Mouse (Mus musculus): Measurements from ENCODE around the gene Tbl1x.

Tbl1x gene

GRCm38 (mm10) chrX:77608947-77609703 is 98.3 kb downstream of the Tbl1x start:
- peak; percentile 2 for DNase-seq (ENCODE audit: low read depth, low spot score)

DNA sequence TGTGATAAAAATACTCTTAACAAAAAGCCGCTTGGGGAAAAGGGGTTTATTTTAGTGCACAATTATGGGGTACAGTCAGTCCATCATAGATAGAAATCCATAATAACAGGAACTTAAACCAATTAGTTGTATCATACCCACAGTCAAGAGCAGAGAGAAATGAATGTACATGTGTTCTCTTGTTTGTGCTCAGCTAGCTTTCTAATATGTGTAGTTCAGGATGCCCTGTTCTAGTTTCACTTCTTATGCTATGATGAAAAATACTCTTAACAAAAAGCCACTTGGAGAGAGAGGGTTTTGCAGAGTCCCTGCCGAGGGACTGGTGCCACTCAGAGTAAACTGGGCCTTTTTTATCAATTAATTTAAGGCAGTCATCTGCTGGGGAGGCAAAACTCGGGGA is 101.1 kb downstream of the Tbl1x start:
- DNase-seq (ENCODE audit: low read depth, low spot score): no peak

GRCm38 (mm10) chrX:77613041-77613440 is 102.2 kb downstream of the Tbl1x start:
- no peak for DNase-seq (ENCODE audit: low read depth, low spot score)

DNA sequence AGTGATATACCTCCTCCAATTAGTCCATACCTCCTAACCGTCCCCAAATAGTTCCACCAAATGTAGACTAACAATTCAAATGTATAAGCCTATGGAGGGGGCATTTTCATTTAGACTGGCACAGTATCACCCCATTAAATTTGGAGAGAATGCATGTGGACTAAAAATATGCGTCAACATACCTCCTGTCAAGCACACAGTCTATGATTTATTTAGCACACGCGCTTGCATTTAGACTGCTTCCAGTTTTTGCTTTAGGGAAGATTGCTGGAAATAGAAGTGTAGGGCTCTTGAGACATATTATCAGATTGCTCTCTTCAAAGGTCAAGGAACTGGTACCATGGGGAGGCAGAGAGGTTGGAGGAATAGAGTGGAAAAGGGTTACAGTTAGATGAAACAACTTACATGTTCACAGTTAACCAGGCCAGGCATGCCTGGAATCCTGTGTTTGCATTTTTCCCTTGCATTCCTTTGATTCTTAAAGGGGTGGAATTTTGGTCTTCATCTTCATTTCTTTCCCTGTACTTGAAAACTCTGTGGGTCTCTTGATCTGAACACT is 105.0 kb downstream of the Tbl1x start:
- peak; percentile 10 for DNase-seq (ENCODE audit: low read depth, low spot score)

GRCm38 (mm10) chrX:77617368-77618144 is 106.7 kb downstream of the Tbl1x start:
- no peak for DNase-seq (ENCODE audit: low read depth, low spot score)

GRCm38 (mm10) chrX:77630439-77630838 is 119.6 kb downstream of the Tbl1x start:
- DNase-seq (ENCODE audit: low read depth, low spot score): no peak

GRCm38 (mm10) chrX:77636499-77636898 is 125.7 kb downstream of the Tbl1x start:
- DNase-seq (ENCODE audit: low read depth, low spot score): peak; percentile 14

DNA sequence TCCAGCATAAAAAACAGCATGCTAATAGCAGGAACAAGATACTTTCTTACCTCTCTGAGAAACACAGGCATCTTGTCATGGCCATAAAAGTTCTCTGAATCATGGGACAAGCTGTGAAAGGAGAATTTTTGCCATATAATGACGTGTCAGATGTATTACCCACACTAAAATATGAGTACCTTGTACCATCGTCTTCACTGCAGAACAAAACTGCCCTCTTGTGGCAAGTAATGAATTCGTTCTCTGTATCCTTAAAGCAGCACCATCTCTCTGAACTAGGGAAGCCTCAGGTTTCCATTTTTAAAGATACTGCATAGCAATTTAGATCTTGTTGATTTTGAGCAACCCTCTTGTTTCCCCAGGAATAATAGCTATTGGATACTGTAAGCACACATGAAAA is 127.3 kb downstream of the Tbl1x start:
- DNase-seq (ENCODE audit: low read depth, low spot score): peak; percentile 34

DNA sequence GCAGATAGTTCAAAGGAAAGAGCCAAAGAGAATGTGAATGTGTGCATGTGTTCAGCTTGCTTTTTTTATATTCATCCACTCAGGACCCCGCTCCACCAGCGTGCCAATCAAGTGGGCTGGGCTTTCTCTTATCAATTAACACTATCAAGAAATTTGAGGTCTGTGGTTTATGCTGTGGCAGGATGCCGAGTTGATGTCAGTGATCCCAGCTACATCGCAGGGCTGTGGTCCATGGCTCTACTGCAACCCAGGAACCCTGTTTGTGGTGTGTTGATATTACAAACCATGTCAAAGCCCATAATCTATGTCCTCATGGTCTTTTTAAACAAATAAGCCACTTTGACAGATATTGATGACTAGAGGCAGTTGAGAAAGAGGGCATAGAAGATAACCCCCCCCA is 129.5 kb downstream of the Tbl1x start:
- DNase-seq (ENCODE audit: low read depth, low spot score): no peak

DNA sequence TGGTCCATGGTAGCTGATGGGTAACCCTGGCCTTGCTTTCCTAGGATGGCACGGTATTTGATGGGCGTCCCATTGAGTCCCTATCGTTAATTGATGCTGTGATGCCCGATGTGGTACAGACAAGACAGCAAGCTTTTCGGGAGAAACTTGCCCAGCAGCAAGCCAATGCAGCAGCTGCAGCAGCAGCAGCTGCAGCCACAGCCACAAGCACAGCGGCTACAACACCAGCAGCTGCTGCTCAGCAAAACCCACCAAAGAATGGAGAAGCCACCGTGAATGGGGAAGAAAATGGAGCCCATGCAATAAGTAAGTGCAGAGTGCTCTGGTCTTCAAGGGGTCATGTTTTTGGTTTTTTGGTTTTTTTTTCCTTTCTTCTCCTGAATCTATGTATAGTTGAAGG is 135.4 kb downstream of the Tbl1x start:
- DNase-seq (ENCODE audit: low read depth, low spot score): no peak

- DNase-seq (ENCODE audit: low read depth, low spot score): no peak
These were observed 139.4 kb downstream of the Tbl1x start for GRCm38 (mm10) chrX:77650246-77650645.

GRCm38 (mm10) chrX:77662030-77662429 is 151.2 kb downstream of the Tbl1x start:
- DNase-seq (ENCODE audit: low read depth, low spot score): no peak

DNA sequence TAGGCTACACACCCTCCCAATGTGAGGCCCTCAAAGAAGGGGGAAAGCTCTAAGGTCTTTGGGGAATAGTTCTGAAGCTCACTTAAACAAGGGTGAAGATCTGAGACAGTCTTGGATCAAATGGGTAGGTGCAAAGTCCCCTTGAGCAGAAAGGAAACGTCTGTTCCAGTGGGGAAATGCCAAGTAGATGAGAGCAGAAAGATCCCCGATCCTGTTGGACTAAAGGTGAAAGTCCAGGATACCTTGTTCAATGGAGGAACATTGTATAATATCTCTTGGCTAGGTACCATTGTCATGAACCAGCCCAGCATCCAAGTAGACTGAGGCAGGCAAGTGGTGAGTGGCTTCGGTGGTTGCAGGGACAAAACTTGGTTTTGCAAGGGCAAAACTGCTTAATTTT is 152.5 kb downstream of the Tbl1x start:
- no peak for DNase-seq (ENCODE audit: low read depth, low spot score)

GRCm38 (mm10) chrX:77665030-77665429 is 154.2 kb downstream of the Tbl1x start:
- no peak for DNase-seq (ENCODE audit: low read depth, low spot score)

DNA sequence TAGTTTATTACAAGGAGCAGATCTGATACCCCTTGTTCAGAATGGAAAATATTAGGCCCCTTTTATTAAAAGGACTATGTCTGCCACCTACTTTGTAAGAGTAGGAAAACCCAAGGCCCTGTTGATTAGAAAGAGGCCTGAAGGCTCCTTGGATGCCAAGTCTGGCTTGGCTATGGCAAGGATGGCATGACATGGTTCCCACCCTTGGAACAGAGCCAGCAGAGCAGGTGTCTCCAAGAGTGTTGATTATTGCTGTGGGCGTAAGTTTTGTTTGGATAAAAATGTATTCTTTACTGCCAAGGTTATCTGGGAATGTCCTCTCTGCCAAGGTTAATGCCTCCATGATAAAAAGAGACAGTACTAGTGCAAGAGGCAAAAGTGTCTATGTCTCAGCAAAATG is 156.1 kb downstream of the Tbl1x start:
- no peak for DNase-seq (ENCODE audit: low read depth, low spot score)

DNA sequence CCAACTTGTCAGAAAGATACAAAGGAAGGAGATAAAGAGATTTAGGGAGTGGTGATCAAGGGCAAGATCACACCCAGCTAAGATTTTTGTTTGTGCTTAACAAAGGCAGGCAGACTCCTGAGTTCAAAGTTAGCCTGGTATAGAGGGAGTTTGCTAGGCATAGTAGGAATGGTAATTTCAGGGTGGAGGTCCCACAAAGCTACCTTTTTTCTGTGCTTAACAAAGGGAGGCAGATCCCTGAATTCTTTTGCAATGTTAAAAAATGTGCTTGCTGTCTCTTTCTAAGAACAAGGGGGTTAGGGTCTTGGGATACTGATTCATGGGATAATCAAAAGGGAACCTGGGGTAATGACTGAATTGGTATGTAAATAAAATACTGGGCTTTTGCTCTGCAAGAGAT is 156.6 kb downstream of the Tbl1x start:
- no peak for DNase-seq (ENCODE audit: low read depth, low spot score)

DNA sequence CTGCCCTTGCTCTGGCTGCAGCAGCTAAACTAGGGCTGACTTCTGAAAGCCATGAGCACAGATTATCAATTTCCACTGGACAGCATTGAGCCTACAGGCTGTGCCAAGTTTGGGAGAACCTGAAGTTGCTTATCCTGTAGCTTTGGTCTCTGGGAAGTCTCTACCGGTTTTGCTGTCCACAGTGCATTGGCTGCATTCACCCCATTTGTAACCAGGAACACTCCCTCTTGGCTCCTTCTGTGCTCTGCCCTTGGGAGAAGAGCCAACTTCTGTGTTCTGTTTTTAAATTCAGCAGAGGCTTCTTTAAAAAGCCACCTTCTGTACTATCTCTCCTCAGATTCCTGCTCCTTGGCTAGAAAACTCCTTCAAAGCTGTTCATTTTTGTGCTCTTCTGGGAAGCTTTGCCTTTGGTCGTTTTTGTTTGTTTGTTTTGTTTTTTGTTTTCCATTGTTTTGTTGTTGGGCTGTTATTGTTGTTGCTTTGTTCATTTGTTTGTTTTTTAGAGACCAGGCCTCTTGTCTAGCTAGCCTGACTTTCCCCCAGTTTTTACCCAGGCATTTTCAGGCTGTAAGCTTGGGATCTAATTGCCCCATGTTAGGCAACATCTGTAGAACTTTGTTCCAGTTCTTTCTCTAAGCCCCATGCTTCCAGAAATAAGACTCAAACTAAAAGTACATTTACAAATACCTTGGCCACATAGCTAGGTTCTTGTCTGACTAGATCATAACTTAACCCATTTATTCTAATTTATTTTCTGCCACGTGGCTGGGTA is 159.2 kb downstream of the Tbl1x start:
- DNase-seq (ENCODE audit: low read depth, low spot score): no peak

All from mesoderm, embryonic 11.5 days (tissue).